ENCODE assay signal across 16 mouse cellular contexts in genomic region chr8:61459763-61460162, GRCm38 (mm10).
"Had no signal": no experiment of that assay in that cellular context is flagged by ENCODE, and none has a peak within 500 bp of the region (broad histone marks: within the 10 kb centered on the region; RNA-seq: fewer than 3 reads in every experiment).

No protein-coding gene starts in this region.

- H3K9me3 ChIP-seq: lung, embryonic 15.5 days; midbrain, embryonic 13.5 days; midbrain, embryonic 15.5 days; neural tube, embryonic 12.5 days; stomach, embryonic 15.5 days had no signal

- DNase-seq: liver, postnatal 0 days; lung, adult 2 months; lung, postnatal 14 days; lung, postnatal 36 days; right cerebral cortex, postnatal 14 days; thymus, adult 18-20 months; thymus, postnatal 14 days; thymus, postnatal 36 days had no signal

- H3K36me3 ChIP-seq: lung, embryonic 15.5 days; midbrain, embryonic 13.5 days; midbrain, embryonic 15.5 days; neural tube, embryonic 12.5 days; stomach, embryonic 15.5 days had no signal

- H3K4me3 ChIP-seq: lung, embryonic 15.5 days; midbrain, embryonic 13.5 days; midbrain, embryonic 15.5 days; neural tube, embryonic 12.5 days; stomach, embryonic 15.5 days had no signal

- H3K4me1 ChIP-seq: lung, embryonic 15.5 days; midbrain, embryonic 13.5 days; midbrain, embryonic 15.5 days; neural tube, embryonic 12.5 days; stomach, embryonic 15.5 days had no signal

- H3K27me3 ChIP-seq: lung, embryonic 15.5 days; midbrain, embryonic 13.5 days; midbrain, embryonic 15.5 days; neural tube, embryonic 12.5 days; stomach, embryonic 15.5 days had no signal

- ATAC-seq: liver, postnatal 0 days; lung, postnatal 0 days; midbrain, embryonic 13.5 days; midbrain, embryonic 15.5 days had no signal

- H3K9ac ChIP-seq: liver, postnatal 0 days; lung, embryonic 15.5 days; midbrain, embryonic 13.5 days; midbrain, embryonic 15.5 days; neural tube, embryonic 12.5 days; stomach, embryonic 15.5 days had no signal

- H3K27ac ChIP-seq: lung, embryonic 15.5 days; macrophage; midbrain, embryonic 13.5 days; midbrain, embryonic 15.5 days; neural tube, embryonic 12.5 days; stomach, embryonic 15.5 days had no signal

- H3K4me2 ChIP-seq: lung, embryonic 15.5 days; midbrain, embryonic 11.5 days; midbrain, embryonic 13.5 days; midbrain, embryonic 15.5 days; neural tube, embryonic 12.5 days; stomach, embryonic 15.5 days had no signal
